Mouse (Mus musculus) hindbrain, embryonic 11.5 days (tissue): ENCODE data around the gene Rev1. TPM values are rescaled to one million over a fixed set of nuclear protein-coding genes. Genes with fewer than 3 reads are reported as not detected.
"Not testable (repeated sequence)": the region's sequence is repeated elsewhere in the genome, so short reads cannot be mapped to it uniquely, and the experiment has no call there.

Source experiments
- ATAC-seq: fragments of 200-750 bp; cut with Nextera tagmentation; 2 replicates; pipeline ENCODE4 v1.8.0; 2017; ENCODE audit warnings: mild to moderate bottlenecking, moderate TSS enrichment, moderate library complexity; ENCODE audit not compliant: low FRiP score
- DNase-seq: peaks from one replicate; pipeline ENCODE4 v3.0.0-alpha.2; 2015; ENCODE audit warnings: low spot score
- H3K27ac ChIP-seq: fragments of 300-500 bp; sonication (generic); 2 replicates; pipeline ENCODE4 v1.5.1; 2014; ENCODE audit warnings: mild to moderate bottlenecking, low read depth, low read length
- H3K27me3 ChIP-seq: fragments of 300-500 bp; sonication (generic); 2 replicates; pipeline ENCODE4 v1.6.1; 2014; ENCODE audit warnings: mild to moderate bottlenecking, low read length, moderate library complexity, mixed read lengths; ENCODE audit not compliant: control insufficient read depth, insufficient read depth
- H3K36me3 ChIP-seq: fragments of 300-500 bp; sonication (generic); 2 replicates; pipeline ENCODE4 v1.6.1; 2014; ENCODE audit warnings: mild to moderate bottlenecking, low read length, moderate library complexity, mixed read lengths; ENCODE audit not compliant: control insufficient read depth, insufficient read depth
- H3K4me1 ChIP-seq: fragments of 300-500 bp; sonication (generic); replicated peaks from 2 replicates; pipeline ENCODE4 v1.6.1; 2014; ENCODE audit warnings: low read length, mixed read lengths; ENCODE audit not compliant: control insufficient read depth, insufficient read depth
- H3K4me2 ChIP-seq: fragments of 300-500 bp; sonication (generic); replicated peaks from 2 replicates; pipeline ENCODE4 v1.6.1; 2014; ENCODE audit warnings: mild to moderate bottlenecking, low read depth, low read length
- H3K4me3 ChIP-seq: fragments of 300-500 bp; sonication (generic); 2 replicates; pipeline ENCODE4 v1.5.1; 2014; ENCODE audit warnings: low read depth, low read length
- H3K9ac ChIP-seq: fragments of 300-500 bp; sonication (generic); 2 replicates; pipeline ENCODE4 v1.6.1; 2014; ENCODE audit warnings: low read depth, low read length
- H3K9me3 ChIP-seq: fragments of 300-500 bp; sonication (generic); 2 replicates; pipeline ENCODE4 v1.6.1; 2016; ENCODE audit warnings: low read length; ENCODE audit not compliant: control insufficient read depth
- WGBS: fragments of 180-500 bp; shearing (Covaris S2); extraction: QIAGEN DNeasy Blood & Tissue Kit; methylation state at CpG from one replicate; pipeline ENCODE4 v1.1.7; 2014; 5-methylcytosine and 5-hydroxymethylcytosine counted together
- polyA plus RNA-seq: library from polyadenylated mRNA; unstranded; fragments of >200 nt; fragmentation: Nextera tagmentation; extraction: Ambion mirVana; gene quantifications from 2 replicates; pipeline ENCODE4 v1.2.1, GENCODE M21; 2014

Gene Rev1
- polyA plus RNA-seq, 1 experiment from 2014 or later: 36.8 TPM

DNA sequence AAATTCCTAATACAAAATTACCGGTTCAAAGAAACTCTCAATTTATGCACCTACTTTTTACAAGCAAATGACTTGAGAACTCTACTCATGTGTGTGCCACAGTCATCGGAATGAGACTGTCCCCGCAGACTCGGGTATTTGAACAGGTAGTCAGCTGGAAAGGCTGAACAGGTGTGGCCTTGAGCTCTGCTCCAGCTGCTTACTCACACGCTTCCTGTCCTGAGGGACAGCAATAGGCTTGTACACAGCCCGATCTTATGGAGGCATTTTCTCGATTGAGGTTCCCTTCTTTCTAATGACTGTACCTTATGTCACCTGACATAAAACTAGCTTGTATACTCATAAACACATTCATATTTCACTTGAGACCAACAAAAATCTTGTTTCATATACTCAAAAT, 19.8 kb downstream of the Rev1 start:
- H3K36me3 ChIP-seq: no peaks in the 10 kb centered on the region
- no peak overlapping the region for H3K9ac ChIP-seq
- no peaks in the 10 kb centered on the region for H3K9me3 ChIP-seq
- no peaks in the 10 kb centered on the region for H3K27me3 ChIP-seq
- no peak overlapping the region for H3K4me3 ChIP-seq
- WGBS: 91% methylated on average over 7 of the region's 7 CpGs
- H3K4me2 ChIP-seq: no peak overlapping the region
- no peak overlapping the region for H3K27ac ChIP-seq
- no peak for ATAC-seq
- H3K4me1 ChIP-seq: no peaks in the 10 kb centered on the region
- no peak for DNase-seq

GRCm38 (mm10) chr1:38103813-38104212, 25.8 kb downstream of the Rev1 start:
- no peaks in the 10 kb centered on the region for H3K4me1 ChIP-seq
- no peak overlapping the region for H3K4me3 ChIP-seq
- 67% methylated on average over 3 of the region's 3 CpGs for WGBS
- DNase-seq (no peak), ATAC-seq (no peak)
- no peaks in the 10 kb centered on the region for H3K36me3 ChIP-seq
- H3K27me3 ChIP-seq: no peaks in the 10 kb centered on the region
- H3K9ac ChIP-seq: no peak overlapping the region
- H3K9me3 ChIP-seq: no peaks in the 10 kb centered on the region
- H3K27ac ChIP-seq: no peak overlapping the region
- no peak overlapping the region for H3K4me2 ChIP-seq

DNA sequence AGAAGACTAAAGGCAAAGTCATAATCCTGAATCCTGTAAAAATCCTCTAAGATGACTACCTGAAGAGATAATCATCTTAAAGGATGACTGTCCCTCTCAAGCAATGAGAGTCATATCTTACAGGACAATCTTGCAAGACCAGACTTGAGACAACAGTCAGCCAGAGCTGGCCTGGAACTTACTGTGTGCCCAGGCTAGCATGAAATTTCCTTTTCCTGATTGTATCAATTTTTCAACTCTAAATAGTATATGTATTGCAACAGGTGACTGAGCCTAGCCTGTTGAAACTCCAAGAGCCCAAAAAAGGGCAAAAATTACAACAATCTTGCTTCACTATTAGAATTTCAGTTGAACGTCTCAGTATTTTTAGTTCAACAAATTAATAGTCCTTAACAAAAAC, 26.4 kb downstream of the Rev1 start:
- Histone ChIP-seq H3K4me3 (no peak overlapping the region), H3K4me1 (no peaks in the 10 kb centered on the region), H3K36me3 (no peaks in the 10 kb centered on the region), H3K27me3 (no peaks in the 10 kb centered on the region), H3K9me3 (no peaks in the 10 kb centered on the region), H3K9ac (no peak overlapping the region), H3K27ac (no peak overlapping the region), H3K4me2 (no peak overlapping the region)
- no peak for ATAC-seq
- 93% methylated on average over 1 of the region's 1 CpGs for WGBS
- no peak for DNase-seq

DNA sequence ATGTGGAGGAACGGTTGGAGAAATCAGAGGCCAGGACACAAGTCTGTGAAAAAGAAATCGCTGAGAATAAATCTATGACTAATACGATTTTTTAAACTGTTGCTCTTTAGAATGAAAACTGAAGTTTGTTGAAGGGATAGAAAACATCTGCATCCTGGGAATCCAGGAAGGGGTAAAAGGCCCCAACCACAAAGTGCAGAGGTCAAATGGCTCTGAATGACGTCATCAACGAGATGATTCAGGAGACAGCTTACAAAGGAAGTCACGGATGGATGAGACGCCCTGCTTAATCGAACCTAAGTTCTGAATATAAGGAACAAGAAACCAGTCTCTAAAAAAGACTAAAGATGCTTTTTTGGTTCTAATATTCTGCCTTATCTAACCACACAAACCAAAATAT, 48.3 kb downstream of the Rev1 start:
- no peak overlapping the region for H3K4me2 ChIP-seq
- H3K27ac ChIP-seq: no peak overlapping the region
- no peaks in the 10 kb centered on the region for H3K4me1 ChIP-seq
- no peaks in the 10 kb centered on the region for H3K36me3 ChIP-seq
- H3K9ac ChIP-seq: no peak overlapping the region
- no peaks in the 10 kb centered on the region for H3K27me3 ChIP-seq
- no peak overlapping the region for H3K4me3 ChIP-seq
- H3K9me3 ChIP-seq: no peaks in the 10 kb centered on the region
- WGBS: 72% methylated on average over 8 of the region's 8 CpGs
- no peak for ATAC-seq
- DNase-seq: no peak

- 0 out of 2 replicates have a peak, but pooled peaks cover 2% of the 10 kb centered on the region for H3K36me3 ChIP-seq
- no peaks in the 10 kb centered on the region for H3K4me1 ChIP-seq
- H3K9me3 ChIP-seq: no peaks in the 10 kb centered on the region
- no peaks in the 10 kb centered on the region for H3K27me3 ChIP-seq
- H3K27ac ChIP-seq: no peak overlapping the region
- DNase-seq (no peak), ATAC-seq (no peak)
- WGBS: 84% methylated on average over 8 of the region's 8 CpGs
- no peak overlapping the region for H3K4me2 ChIP-seq
- H3K4me3 ChIP-seq: no peak overlapping the region
- no peak overlapping the region for H3K9ac ChIP-seq
These were observed 58.3 kb downstream of the Rev1 start for GRCm38 (mm10) chr1:38071326-38071725.

- Histone ChIP-seq H3K36me3 (peaks cover 5% of the 10 kb centered on the region; the same call in 1 of the 2 replicates), H3K27me3 (no peaks in the 10 kb centered on the region), H3K4me3 (no peak overlapping the region), H3K27ac (no peak overlapping the region), H3K9me3 (no peaks in the 10 kb centered on the region), H3K4me2 (no peak overlapping the region), H3K4me1 (no peaks in the 10 kb centered on the region), H3K9ac (no peak overlapping the region)
- DNase-seq (no peak), ATAC-seq (no peak)
- WGBS: 94% methylated on average over 10 of the region's 10 CpGs
These were observed 62.3 kb downstream of the Rev1 start for GRCm38 (mm10) chr1:38067276-38067675.

GRCm38 (mm10) chr1:38062156-38062555, 67.4 kb downstream of the Rev1 start:
- not testable (repeated sequence) for H3K36me3 ChIP-seq

DNA sequence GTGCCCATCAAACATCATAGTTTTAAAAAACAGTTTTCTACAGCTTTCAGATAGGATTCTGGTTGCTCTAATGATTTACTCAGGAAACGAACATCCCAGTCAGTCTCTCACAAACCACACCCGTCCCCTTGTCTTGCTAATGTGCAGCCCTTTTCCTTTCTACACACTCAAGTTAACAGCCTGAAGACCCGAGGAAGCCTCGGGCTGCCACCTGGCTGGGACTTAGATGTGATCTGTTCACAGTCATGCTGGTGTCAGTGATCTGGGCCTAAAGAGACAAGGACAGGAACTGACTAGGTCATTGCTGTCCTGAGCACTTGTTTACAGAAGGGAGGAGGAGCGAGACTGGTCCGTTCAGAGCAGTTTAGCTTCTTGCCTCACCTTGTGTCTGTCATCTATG, 71.2 kb downstream of the Rev1 start:
- 84% methylated on average over 6 of the region's 6 CpGs for WGBS
- no peak overlapping the region for H3K9ac ChIP-seq
- H3K4me1 ChIP-seq: no peaks in the 10 kb centered on the region
- no peaks in the 10 kb centered on the region for H3K9me3 ChIP-seq
- peaks cover 5% of the 10 kb centered on the region; the same call in 1 of the 2 replicates for H3K36me3 ChIP-seq
- H3K4me2 ChIP-seq: no peak overlapping the region
- H3K27ac ChIP-seq: no peak overlapping the region
- ATAC-seq (no peak), DNase-seq (no peak)
- H3K27me3 ChIP-seq: no peaks in the 10 kb centered on the region
- no peak overlapping the region for H3K4me3 ChIP-seq

More at GRCm38 (mm10) chr1:38062156-38062555, 67.4 kb downstream of the Rev1 start:
- not testable (repeated sequence) for ATAC-seq, H3K9me3 ChIP-seq, DNase-seq, H3K4me2 ChIP-seq, H3K27ac ChIP-seq, H3K4me1 ChIP-seq, H3K27me3 ChIP-seq, H3K9ac ChIP-seq, H3K4me3 ChIP-seq
- WGBS: 97% methylated on average over 2 of the region's 2 CpGs

DNA sequence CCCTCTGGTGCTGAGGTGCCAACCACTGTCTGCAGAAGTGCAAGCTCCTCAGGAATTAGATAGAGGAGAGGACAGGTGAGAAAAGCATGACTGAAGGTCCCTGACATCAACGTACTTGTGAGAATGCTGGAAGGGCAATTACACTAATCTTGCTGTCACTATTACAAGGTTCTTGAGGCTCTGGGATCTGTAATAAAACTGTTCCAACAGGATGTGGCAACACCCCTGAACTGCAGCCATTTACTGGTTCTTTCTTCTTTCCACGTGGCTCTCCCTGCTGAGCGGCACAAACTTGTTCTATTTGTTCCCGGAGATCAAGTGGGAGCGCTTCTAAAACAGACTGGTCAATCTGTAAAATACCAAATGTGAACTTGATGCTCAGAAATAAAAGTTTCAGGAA, 74.4 kb downstream of the Rev1 start:
- Histone ChIP-seq H3K27me3 (no peaks in the 10 kb centered on the region), H3K9ac (no peak overlapping the region), H3K4me3 (no peak overlapping the region), H3K4me2 (no peak overlapping the region), H3K4me1 (no peaks in the 10 kb centered on the region), H3K27ac (no peak overlapping the region), H3K36me3 (no peaks in the 10 kb centered on the region), H3K9me3 (no peaks in the 10 kb centered on the region)
- 92% methylated on average over 5 of the region's 5 CpGs for WGBS
- no peak for ATAC-seq
- DNase-seq: no peak
